Mouse (Mus musculus): ENCODE data around the gene Cad.

DNA sequence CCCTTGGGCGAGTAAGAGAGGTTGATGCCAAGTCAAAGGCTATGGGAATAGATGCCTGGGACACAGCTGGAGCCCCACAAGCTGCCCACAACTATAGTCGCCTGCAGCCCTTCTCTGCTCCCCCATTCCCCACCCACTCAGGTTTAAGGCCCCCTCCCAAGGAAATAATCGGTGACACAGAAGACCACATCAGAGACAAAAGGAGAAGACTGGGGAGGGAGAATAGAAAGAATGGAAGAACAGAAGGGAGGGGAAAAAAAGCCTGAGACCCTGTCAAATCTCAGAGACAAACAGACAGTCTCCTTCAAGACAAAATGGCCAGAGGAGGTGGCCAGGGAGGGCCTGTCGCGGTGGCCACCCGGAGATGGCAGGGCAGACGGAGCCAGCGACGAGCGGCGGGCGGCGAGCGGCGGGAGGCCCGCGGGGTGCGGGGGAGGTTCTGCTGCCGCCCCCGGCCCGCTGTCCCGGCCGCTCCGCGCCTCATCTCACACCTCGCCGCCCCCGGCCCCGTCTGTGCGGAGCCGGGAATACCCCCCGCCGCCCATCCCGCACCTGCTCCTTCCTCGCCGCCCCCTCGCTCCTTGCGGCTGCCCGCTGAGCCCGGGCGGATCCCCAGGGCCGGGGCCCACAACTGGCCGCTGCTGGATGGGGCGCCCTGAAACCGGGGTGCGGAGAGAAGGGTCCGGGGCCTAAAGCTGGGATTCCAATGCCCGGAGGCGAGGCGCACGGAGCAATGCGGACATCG, 37.8 kb downstream of the Cad start:
- TF ChIP-seq CTCF (IDR thresholded peaks at IDR 0.05; ENCODE audit: control insufficient read depth, insufficient read depth, insufficient read length) = no peak
- no peak for TF ChIP-seq FOSL1 (IDR thresholded peaks at IDR 0.05; ENCODE audit: insufficient read depth, low read length, poor library complexity, severe bottlenecking)
- TF ChIP-seq MYOD1 (IDR thresholded peaks at IDR 0.05; ENCODE audit: control insufficient read depth, insufficient read length, low read depth) = no peak
- no peak for TF ChIP-seq MAX (IDR thresholded peaks at IDR 0.05)
- TF ChIP-seq USF1 (IDR thresholded peaks at IDR 0.05; ENCODE audit: low read depth) = no peak
- no peak for TF ChIP-seq MYOG (IDR thresholded peaks at IDR 0.05; ENCODE audit: control insufficient read depth, extremely low read depth, insufficient read length)

Data from C2C12 (cell line).